Mouse (Mus musculus): ENCODE results near the gene Vmn1r179. TPM values are rescaled to one million over a fixed set of nuclear protein-coding genes. Genes with fewer than 3 reads are reported as not detected.
"Not testable (repeated sequence)": the region's sequence is repeated elsewhere in the genome, so short reads cannot be mapped to it uniquely, and the experiment has no call there.

Vmn1r179 gene
- polyA plus RNA-seq (2016; fragmentation: Nextera tagmentation; extraction: Ambion mirVana): not detected in 2 replicates

GRCm38 (mm10) chr7:23926678-23927077 is at the start of gene Vmn1r179:
Vmn1r179 (plus strand) TSS chr7:23926978.
- no peak within 1 kb of the TSS for H3K4me3 ChIP-seq (replicated peaks)
- no peaks in the 10 kb centered on the region for H3K36me3 ChIP-seq (replicated peaks)
- H3K4me2 ChIP-seq: no peak within 1 kb of the TSS
- H3K4me1 ChIP-seq: no peaks in the 10 kb centered on the region
- WGBS: 60% methylated on average over 2 of the region's 2 CpGs
- H3K27ac ChIP-seq: no peak within 1 kb of the TSS
- no peak within 1 kb of the TSS for H3K9ac ChIP-seq
- no peaks in the 10 kb centered on the region for H3K27me3 ChIP-seq
- ATAC-seq (ENCODE audit: low FRiP score): no peak
- H3K9me3 ChIP-seq: peaks cover 16% of the 10 kb centered on the region; the same call in 1 of the 2 replicates

- H3K4me3 ChIP-seq (replicated peaks): no peak within 1 kb of the TSS
- WGBS: 77% methylated on average over 1 of the region's 1 CpGs
- H3K9ac ChIP-seq: no peak within 1 kb of the TSS
- peaks cover 30% of the 10 kb centered on the region for H3K9me3 ChIP-seq
- H3K27ac ChIP-seq: no peak within 1 kb of the TSS
- H3K4me1 ChIP-seq: no peaks in the 10 kb centered on the region
- ATAC-seq (ENCODE audit: low FRiP score): no peak
- no peaks in the 10 kb centered on the region for H3K36me3 ChIP-seq (replicated peaks)
- H3K4me2 ChIP-seq: no peak within 1 kb of the TSS
- H3K27me3 ChIP-seq: no peaks in the 10 kb centered on the region
These were observed 35.1 kb upstream of the Vmn1r179 start, which contains the start of gene Vmn1r178 for GRCm38 (mm10) chr7:23891709-23892108. Vmn1r178 (plus strand) TSS chr7:23892009.

DNA sequence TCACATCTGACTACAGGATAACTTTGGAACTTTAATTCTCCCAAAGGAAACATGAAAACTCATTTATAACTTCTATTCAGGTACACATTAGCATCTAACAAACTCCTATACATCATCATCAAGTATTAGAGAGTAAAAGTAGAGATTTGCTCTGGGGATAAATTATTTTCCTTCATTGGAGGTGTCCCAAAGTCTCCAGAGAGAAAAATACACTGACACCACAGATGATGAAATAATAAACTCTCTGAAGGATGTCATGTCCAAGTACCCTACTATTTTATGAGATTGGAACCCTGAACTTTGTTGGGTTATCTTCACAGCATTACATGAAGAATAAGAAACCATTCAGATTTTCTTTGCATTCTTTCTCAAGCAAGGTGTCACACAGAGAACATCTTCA is 23.6 kb downstream of the Vmn1r179 start, which contains the start of gene Vmn1r180:
TSS of gene Vmn1r180 (plus strand) at position 301 of the 400 bp plus-strand sequence.
- no peak for ATAC-seq (ENCODE audit: low FRiP score)
- no peaks in the 10 kb centered on the region for H3K27me3 ChIP-seq
- H3K4me3 ChIP-seq (replicated peaks): no peak within 1 kb of the TSS
- no peaks in the 10 kb centered on the region for H3K36me3 ChIP-seq (replicated peaks)
- no peak within 1 kb of the TSS for H3K27ac ChIP-seq
- no peaks in the 10 kb centered on the region for H3K4me1 ChIP-seq
- H3K9me3 ChIP-seq: peaks cover 13% of the 10 kb centered on the region; the same call in 1 of the 2 replicates
- H3K9ac ChIP-seq: no peak within 1 kb of the TSS
- H3K4me2 ChIP-seq: no peak within 1 kb of the TSS

DNA sequence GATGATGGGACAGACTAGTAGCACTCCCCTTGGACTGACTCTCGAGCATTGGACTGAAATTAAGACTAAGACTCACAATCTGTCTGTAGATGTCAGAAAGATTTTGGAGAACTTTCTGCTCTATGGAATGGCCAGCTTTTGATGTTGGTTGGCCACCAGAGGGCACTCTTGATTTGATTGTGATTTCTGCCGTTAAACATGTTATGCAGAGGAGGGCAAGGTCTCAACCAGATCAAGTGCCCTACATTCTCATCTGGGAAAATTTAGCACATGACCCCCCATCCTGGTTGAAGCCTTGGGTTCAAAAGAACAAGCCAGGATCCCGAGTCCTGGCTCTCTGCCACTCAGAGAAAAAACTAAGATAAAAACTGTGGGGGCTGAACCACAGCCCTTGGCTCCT is 41.3 kb downstream of the Vmn1r179 start:
- H3K9ac ChIP-seq; H3K4me3 ChIP-seq (replicated peaks); ATAC-seq (ENCODE audit: low FRiP score); H3K27ac ChIP-seq; H3K4me1 ChIP-seq; H3K27me3 ChIP-seq; H3K4me2 ChIP-seq; H3K36me3 ChIP-seq (replicated peaks): not testable (repeated sequence)
- peaks cover 45% of the 10 kb centered on the region for H3K9me3 ChIP-seq
- WGBS: 52% methylated on average over 3 of the region's 3 CpGs

GRCm38 (mm10) chr7:23974315-23974714 is 47.5 kb downstream of the Vmn1r179 start, which contains the start of gene Vmn1r181:
Vmn1r181 (plus strand) TSS chr7:23974615.
- H3K9ac ChIP-seq; H3K27ac ChIP-seq; H3K4me1 ChIP-seq; ATAC-seq (ENCODE audit: low FRiP score); H3K27me3 ChIP-seq; H3K36me3 ChIP-seq (replicated peaks); H3K4me3 ChIP-seq (replicated peaks); H3K4me2 ChIP-seq: not testable (repeated sequence)
- 86% methylated on average over 9 of the region's 9 CpGs for WGBS
- peaks cover 43% of the 10 kb centered on the region for H3K9me3 ChIP-seq

Other genes starting within 250 kb of the Vmn1r179 start
- gene Vmn1r173, start 226.3 kb upstream of the Vmn1r179 start, polyA plus RNA-seq (2016; fragmentation: Nextera tagmentation; extraction: Ambion mirVana): not detected in 2 replicates
- gene Vmn1r174, start 174.7 kb upstream of the Vmn1r179 start, polyA plus RNA-seq (2016; fragmentation: Nextera tagmentation; extraction: Ambion mirVana): not detected in 2 replicates
- not detected in 2 replicates for gene Vmn1r175, start 116.3 kb upstream of the Vmn1r179 start, polyA plus RNA-seq (2016; fragmentation: Nextera tagmentation; extraction: Ambion mirVana)
- not detected in 2 replicates for gene Vmn1r176, start 89.6 kb upstream of the Vmn1r179 start, polyA plus RNA-seq (2016; fragmentation: Nextera tagmentation; extraction: Ambion mirVana)
- not detected in 2 replicates for gene Vmn1r177, start 60.5 kb upstream of the Vmn1r179 start, polyA plus RNA-seq (2016; fragmentation: Nextera tagmentation; extraction: Ambion mirVana)
- not detected in 2 replicates for gene Vmn1r178, start 35.0 kb upstream of the Vmn1r179 start, polyA plus RNA-seq (2016; fragmentation: Nextera tagmentation; extraction: Ambion mirVana)
- not detected in 2 replicates for gene Vmn1r180, start 23.7 kb downstream of the Vmn1r179 start, polyA plus RNA-seq (2016; fragmentation: Nextera tagmentation; extraction: Ambion mirVana)
- gene Vmn1r181, start 47.6 kb downstream of the Vmn1r179 start, polyA plus RNA-seq (2016; fragmentation: Nextera tagmentation; extraction: Ambion mirVana): not detected in 2 replicates
- gene V1rd19, start 74.7 kb downstream of the Vmn1r179 start, polyA plus RNA-seq (2016; fragmentation: Nextera tagmentation; extraction: Ambion mirVana): not detected in 2 replicates
- not detected in 2 replicates for gene Vmn1r183, start 126.3 kb downstream of the Vmn1r179 start, polyA plus RNA-seq (2016; fragmentation: Nextera tagmentation; extraction: Ambion mirVana)
- gene Zfp180, start 154.9 kb downstream of the Vmn1r179 start, polyA plus RNA-seq (2016; fragmentation: Nextera tagmentation; extraction: Ambion mirVana): 31.9 and 32.7 TPM in 2 replicates
- gene Zfp112, start 185.3 kb downstream of the Vmn1r179 start, polyA plus RNA-seq (2016; fragmentation: Nextera tagmentation; extraction: Ambion mirVana): 7.3 and 7.7 TPM in 2 replicates
- gene Zfp235, start 207.2 kb downstream of the Vmn1r179 start, polyA plus RNA-seq (2016; fragmentation: Nextera tagmentation; extraction: Ambion mirVana): 16.8 and 17.9 TPM in 2 replicates
- gene Zfp114, start 248.1 kb downstream of the Vmn1r179 start, polyA plus RNA-seq (2016; fragmentation: Nextera tagmentation; extraction: Ambion mirVana): 6.1 and 7.7 TPM in 2 replicates